Mouse (Mus musculus): ENCODE measurements around the gene Srebf2. TPM values are rescaled to one million over a fixed set of nuclear protein-coding genes. Genes with fewer than 3 reads are reported as not detected.

The Srebf2 gene
- 225 to 235 TPM (median 230 TPM) in 4 replicates for total RNA-seq (2023)

GRCm38 (mm10) chr15:82146770-82147610 lies at the start of gene Srebf2:
TSS of gene Srebf2 (plus strand) at chr15:82147181.

DNA sequence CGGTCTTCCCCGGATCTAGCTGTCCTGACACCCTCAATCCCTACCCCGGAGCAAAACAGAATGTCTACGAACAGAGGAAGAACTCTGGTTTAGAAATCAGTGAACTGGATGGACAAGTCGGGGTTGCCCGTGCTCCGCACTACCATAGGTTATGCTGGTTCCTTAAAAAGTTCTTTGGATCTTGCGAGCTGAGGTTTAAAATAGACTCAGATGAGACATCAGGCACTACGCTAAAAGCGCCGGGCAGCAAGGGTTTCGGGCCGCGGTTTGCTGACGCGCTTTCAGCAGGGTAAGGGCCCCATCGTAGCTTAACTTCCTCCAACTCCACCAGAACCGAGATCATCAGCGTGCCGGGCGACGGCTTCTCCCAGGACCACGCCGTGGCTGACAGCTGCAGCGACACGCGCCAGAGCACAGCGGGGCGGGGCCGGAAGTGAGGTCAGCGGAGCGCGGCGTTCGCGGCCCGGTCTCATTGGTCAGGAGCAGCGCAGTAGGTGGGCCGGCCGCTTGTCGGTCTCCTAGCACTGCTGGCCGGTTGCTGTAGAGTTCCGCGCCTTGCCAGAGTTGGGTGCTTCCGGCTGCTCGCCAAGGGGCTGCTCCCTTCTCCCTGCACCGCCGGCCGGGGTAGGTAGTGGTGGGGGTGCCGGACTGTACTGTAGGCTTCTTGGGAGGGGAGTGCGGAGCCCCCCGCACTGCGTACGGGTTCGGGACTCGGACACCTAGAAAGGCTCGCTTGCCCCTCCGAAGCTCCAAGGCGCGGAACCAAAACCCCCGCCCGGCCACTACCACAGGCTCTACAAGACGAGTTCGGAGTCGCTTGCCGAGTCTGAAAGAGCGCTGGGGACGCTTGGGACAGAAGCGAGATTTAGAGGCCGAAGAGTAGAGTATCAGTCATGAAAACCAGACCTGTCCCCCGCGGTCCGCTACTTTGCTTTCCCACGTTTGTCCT lies 19.3 kb upstream of the Srebf2 start, which contains the start of gene Ccdc134:
Ccdc134 (plus strand) TSS at position 497 of the 949 bp plus-strand sequence.

DNA sequence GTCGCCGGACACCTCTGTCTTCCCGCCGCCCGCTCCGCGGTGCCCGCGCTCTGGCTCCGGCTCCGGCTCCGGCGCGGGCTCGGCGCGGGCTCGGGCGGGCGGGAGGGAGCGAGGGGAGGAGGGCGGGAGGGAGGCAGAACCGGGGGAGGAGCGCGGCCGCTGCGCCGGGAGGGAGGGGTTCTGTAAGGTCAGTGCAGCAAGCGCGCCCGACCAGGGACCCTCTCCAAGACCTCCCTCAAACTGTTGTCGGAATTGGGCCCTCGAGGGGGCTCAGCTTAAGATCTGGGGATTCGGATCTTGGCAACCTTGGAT lies 65.7 kb downstream of the Srebf2 start, which contains the start of gene Shisa8:
Shisa8 (minus strand) TSS at position 64 of the 312 bp plus-strand sequence.

GRCm38 (mm10) chr15:82223657-82224601 lies 76.9 kb downstream of the Srebf2 start, which contains the start of gene Tnfrsf13c:
TSS of gene Tnfrsf13c (minus strand) at chr15:82224369.

DNA sequence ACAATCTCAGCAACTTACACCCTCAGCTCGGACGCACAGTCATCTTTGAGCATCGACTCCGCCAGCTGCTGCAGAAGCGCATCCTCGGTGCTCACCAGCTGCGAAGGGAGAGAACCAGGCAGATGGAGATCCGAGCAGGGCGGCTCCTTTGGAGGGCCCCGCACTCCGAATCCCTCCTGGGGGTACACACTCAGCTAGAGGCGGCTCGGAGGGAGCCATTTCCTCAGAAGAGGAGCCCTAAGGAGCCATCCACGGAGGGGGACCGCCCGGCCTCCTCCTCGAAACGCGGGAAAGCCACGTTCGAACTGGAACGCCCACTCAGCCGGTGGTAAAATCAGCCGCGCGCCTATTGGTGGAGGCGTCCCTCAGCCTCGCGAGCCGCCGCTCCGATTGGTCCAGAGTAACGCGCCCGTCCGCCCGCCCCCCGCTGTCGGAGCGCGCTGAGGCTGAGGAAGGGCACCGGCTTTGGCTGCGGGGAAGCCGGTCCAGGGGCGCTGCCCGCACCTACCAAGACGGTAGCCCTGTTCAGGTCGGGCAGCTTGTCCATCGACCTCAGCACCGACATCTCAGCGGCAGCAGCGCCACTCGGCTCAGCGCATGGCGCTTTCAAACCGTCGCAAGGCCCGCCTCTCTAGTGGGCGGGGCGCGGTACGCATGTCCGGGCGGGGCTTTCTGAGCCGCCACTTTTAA lies 97.3 kb downstream of the Srebf2 start, which contains the start of gene Cenpm:
Cenpm (minus strand) TSS at position 634 of the 690 bp plus-strand sequence.

DNA sequence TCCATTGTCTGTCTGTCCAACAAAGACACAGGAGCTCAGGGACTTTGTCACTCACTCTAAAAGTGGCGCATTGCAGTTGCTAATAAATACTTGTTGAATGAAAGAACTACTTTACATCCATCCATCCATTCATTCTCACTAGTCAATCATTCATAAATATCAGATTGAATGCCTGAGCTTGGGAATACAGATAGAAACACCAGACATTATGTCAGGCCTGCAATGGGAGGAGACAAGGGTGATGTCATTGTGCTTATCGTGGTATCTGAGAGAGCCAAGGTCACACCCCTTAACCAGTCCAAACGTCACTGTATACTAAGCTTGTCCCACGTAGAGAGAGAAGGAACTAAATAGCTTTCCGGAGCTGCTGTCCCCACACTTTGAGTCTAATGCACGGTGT lies 105.1 kb downstream of the Srebf2 start, which contains the start of gene 1500009C09Rik:
1500009C09Rik (plus strand) TSS at position 301 of the 400 bp plus-strand sequence.

Other genes starting within 250 kb of the Srebf2 start
- gene Polr3h, start 220.9 kb upstream of the Srebf2 start, total RNA-seq (2023): 16.7 to 23.3 TPM (median 20.1 TPM) in 4 replicates
- gene Csdc2, start 210.4 kb upstream of the Srebf2 start, total RNA-seq (2023): 0.18 to 1.3 TPM (median 0.37 TPM) in 4 replicates
- gene Pmm1, start 186.3 kb upstream of the Srebf2 start, total RNA-seq (2023): 16.7 to 21.5 TPM (median 20.2 TPM) in 4 replicates
- not detected in 4 replicates for gene 1700029P11Rik, start 166.6 kb upstream of the Srebf2 start, total RNA-seq (2023)
- gene Xrcc6, start 159.3 kb upstream of the Srebf2 start, total RNA-seq (2023): 23.7 to 31.5 TPM (median 28.5 TPM) in 4 replicates
- 25.1 to 29.2 TPM (median 26.1 TPM) in 4 replicates for gene Desi1, start 113.3 kb upstream of the Srebf2 start, total RNA-seq (2023)
- gene Snu13, start 99.6 kb upstream of the Srebf2 start, total RNA-seq (2023): 98.1 to 105 TPM (median 103 TPM) in 4 replicates
- not detected in 4 replicates for gene 4930407I10Rik, start 88.0 kb upstream of the Srebf2 start, total RNA-seq (2023)
- not detected in 4 replicates for gene Mei1, start 77.2 kb upstream of the Srebf2 start, total RNA-seq (2023)
- 56.8 to 62.5 TPM (median 61.3 TPM) in 4 replicates for gene Ccdc134, start 19.3 kb upstream of the Srebf2 start, total RNA-seq (2023)
- 5.3 to 9.3 TPM (median 6.8 TPM) in 4 replicates for gene Shisa8, start 65.6 kb downstream of the Srebf2 start, total RNA-seq (2023)
- 282 to 319 TPM (median 304 TPM) in 4 replicates for gene Tnfrsf13c, start 77.2 kb downstream of the Srebf2 start, total RNA-seq (2023)
- 1.3 to 4.6 TPM (median 1.4 TPM) in 3 of 4 replicates, not detected in the other for gene Cenpm, start 97.6 kb downstream of the Srebf2 start, total RNA-seq (2023)
- gene 1500009C09Rik, start 105.2 kb downstream of the Srebf2 start, total RNA-seq (2023): 0.36 TPM in 1 of 4 replicates, not detected in the others
- 0.21 TPM in 1 of 4 replicates, not detected in the others for gene Sept3, start 127.7 kb downstream of the Srebf2 start, total RNA-seq (2023)
- gene Wbp2nl, start 151.8 kb downstream of the Srebf2 start, total RNA-seq (2023): not detected in 4 replicates
- gene Naga, start 191.7 kb downstream of the Srebf2 start, total RNA-seq (2023): 55.4 to 59.8 TPM (median 57.8 TPM) in 4 replicates
- gene Pheta2, start 191.8 kb downstream of the Srebf2 start, total RNA-seq (2023): 2.2 TPM in 1 of 4 replicates, not detected in the others
- gene Smdt1, start 191.8 kb downstream of the Srebf2 start, total RNA-seq (2023): 89.7 to 104 TPM (median 94.2 TPM) in 4 replicates
- 97.1 to 115 TPM (median 103 TPM) in 4 replicates for gene Ndufa6, start 207.1 kb downstream of the Srebf2 start, total RNA-seq (2023)
- 5.5 to 10.3 TPM (median 9.3 TPM) in 4 replicates for gene Cyp2d22, start 233.1 kb downstream of the Srebf2 start, total RNA-seq (2023)
- gene Cyp2d11, start 246.8 kb downstream of the Srebf2 start, total RNA-seq (2023): not detected in 4 replicates